Comparison of ENCODE assay signal across 8 mouse cellular contexts in the genomic region with DNA sequence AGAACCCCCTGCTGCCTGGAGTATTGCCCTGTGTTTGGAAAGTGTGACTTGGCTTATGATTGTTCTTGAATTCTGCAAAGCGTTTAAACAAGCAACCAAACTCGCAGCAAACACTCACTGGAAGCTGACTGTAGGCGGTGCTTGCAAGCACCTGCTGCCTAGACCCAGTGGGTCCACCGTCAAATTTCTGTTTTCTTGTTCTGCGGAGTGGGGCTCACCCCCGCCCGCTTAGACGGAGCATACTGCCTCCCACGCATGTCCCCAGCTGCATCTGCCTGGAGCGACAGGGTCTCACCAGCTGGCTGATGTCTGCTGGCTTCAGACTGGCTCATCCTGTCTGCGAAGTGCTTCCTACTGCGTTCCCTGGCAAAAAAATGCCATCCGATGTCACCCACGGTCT. TPM values are rescaled to one million over a fixed set of nuclear protein-coding genes. Genes with fewer than 3 reads are reported as not detected.
DNase-seq lines count a peak whose midpoint lies in the region; ATAC-seq and TF ChIP-seq lines count a peak whose summit lies in the region.

No protein-coding gene starts in this region.

- H3K9ac ChIP-seq in ES-Bruce4 (ENCODE audit: low read depth, poor library complexity, severe bottlenecking) = no peak overlapping the region
- H3K9ac ChIP-seq in heart, embryonic 13.5 days = peak overlapping the region; percentile 48
- H3K9ac ChIP-seq in kidney, embryonic 14.5 days (ENCODE audit: low read depth, low read length) = no peak overlapping the region
- no peak overlapping the region for H3K9ac ChIP-seq in midbrain, embryonic 13.5 days (replicated peaks)
- H3K9ac ChIP-seq in stomach, postnatal 0 days (ENCODE audit: low read length) = no peak overlapping the region

- WGBS in heart, embryonic 13.5 days = 13% methylated on average over 14 of the region's 14 CpGs
- 4% methylated on average over 14 of the region's 14 CpGs for WGBS in kidney, embryonic 14.5 days
- WGBS in limb, embryonic 10.5 days = 25% methylated on average over 14 of the region's 14 CpGs
- 24% methylated on average over 14 of the region's 14 CpGs for WGBS in midbrain, embryonic 13.5 days
- WGBS in stomach, postnatal 0 days = 12% methylated on average over 14 of the region's 14 CpGs

- H3K27ac ChIP-seq in ES-Bruce4 (ENCODE audit: insufficient read depth, low read length) = no peak overlapping the region
- no peak overlapping the region for H3K27ac ChIP-seq in heart, embryonic 13.5 days (replicated peaks)
- no peak overlapping the region for H3K27ac ChIP-seq in kidney, embryonic 14.5 days (ENCODE audit: low read depth, low read length)
- H3K27ac ChIP-seq in limb, embryonic 10.5 days = peak overlapping the region; percentile 36; the same call in 1 of the 2 replicates
- H3K27ac ChIP-seq in midbrain, embryonic 13.5 days = no peak overlapping the region
- H3K27ac ChIP-seq in stomach, postnatal 0 days (replicated peaks) = no peak overlapping the region

- H3K4me3 ChIP-seq in ES-Bruce4 (ENCODE audit: low read depth, low read length) = 0 out of 2 replicates have a peak overlapping the region, but pooled peaks have one; percentile 0
- peak overlapping the region; percentile 47 for H3K4me3 ChIP-seq in heart, embryonic 13.5 days
- H3K4me3 ChIP-seq in kidney, embryonic 14.5 days (ENCODE audit: low read length) = peak overlapping the region; percentile 27
- peak overlapping the region; percentile 52 for H3K4me3 ChIP-seq in limb, embryonic 10.5 days
- peak overlapping the region; percentile 34 for H3K4me3 ChIP-seq in midbrain, embryonic 13.5 days (replicated peaks)
- peak overlapping the region; percentile 25 for H3K4me3 ChIP-seq in stomach, postnatal 0 days (ENCODE audit: low read depth, low read length)

- ATAC-seq in heart, embryonic 13.5 days (ENCODE audit: extremely low read depth, insufficient number of reproducible peaks, low FRiP score, low TSS enrichment) = no peak
- peak; percentile 51 for ATAC-seq in kidney, embryonic 14.5 days (ENCODE audit: low FRiP score, low TSS enrichment)
- no peak for ATAC-seq in midbrain, embryonic 13.5 days
- no peak for ATAC-seq in stomach, postnatal 0 days (ENCODE audit: low FRiP score, low TSS enrichment)

- H3K9me3 ChIP-seq in ES-Bruce4 (replicated peaks; ENCODE audit: control insufficient read depth, insufficient read depth, low read length, poor library complexity, severe bottlenecking) = peaks cover 5% of the 10 kb centered on the region; the same call in 1 of the 2 replicates
- H3K9me3 ChIP-seq in heart, embryonic 13.5 days = no peaks in the 10 kb centered on the region
- no peaks in the 10 kb centered on the region for H3K9me3 ChIP-seq in kidney, embryonic 14.5 days (ENCODE audit: control insufficient read depth, low read length)
- no peaks in the 10 kb centered on the region for H3K9me3 ChIP-seq in limb, embryonic 10.5 days (replicated peaks)
- no peaks in the 10 kb centered on the region for H3K9me3 ChIP-seq in midbrain, embryonic 13.5 days
- H3K9me3 ChIP-seq in stomach, postnatal 0 days (ENCODE audit: control insufficient read depth, low read length) = no peaks in the 10 kb centered on the region

- H3K36me3 ChIP-seq in ES-Bruce4 (ENCODE audit: control insufficient read depth, insufficient read depth, low read length, poor library complexity, severe bottlenecking) = no peaks in the 10 kb centered on the region
- H3K36me3 ChIP-seq in heart, embryonic 13.5 days = no peaks in the 10 kb centered on the region
- H3K36me3 ChIP-seq in kidney, embryonic 14.5 days (ENCODE audit: control insufficient read depth, insufficient read depth, low read length) = no peaks in the 10 kb centered on the region
- no peaks in the 10 kb centered on the region for H3K36me3 ChIP-seq in limb, embryonic 10.5 days
- H3K36me3 ChIP-seq in midbrain, embryonic 13.5 days = no peaks in the 10 kb centered on the region
- H3K36me3 ChIP-seq in stomach, postnatal 0 days (ENCODE audit: control insufficient read depth, insufficient read depth, low read length) = no peaks in the 10 kb centered on the region

- TF ChIP-seq CTCF in ES-Bruce4 (IDR thresholded peaks at IDR 0.05; ENCODE audit: low read depth, low read length) = no peak
- no peak for TF ChIP-seq CTCF in brain, embryonic 14.5 days (IDR thresholded peaks at IDR 0.05; ENCODE audit: borderline replicate concordance, extremely low read depth, insufficient read depth, insufficient read length)
- no peak for TF ChIP-seq CTCF in stomach, postnatal 0 days (IDR thresholded peaks at IDR 0.05; ENCODE audit: low read depth)

- TF ChIP-seq POLR2A in ES-Bruce4 (IDR thresholded peaks at IDR 0.05; ENCODE audit: insufficient read depth, low read length) = no peak
- no peak for TF ChIP-seq POLR2A in brain, embryonic 14.5 days (IDR thresholded peaks at IDR 0.05; ENCODE audit: borderline replicate concordance, extremely low read depth, insufficient read depth, insufficient read length, poor library complexity, severe bottlenecking)

- TF ChIP-seq EP300 in ES-Bruce4 (IDR thresholded peaks at IDR 0.05; ENCODE audit: insufficient read depth, low read depth, low read length) = no peak
- TF ChIP-seq EP300 in stomach, postnatal 0 days (optimal IDR thresholded peaks at IDR 0.05) = no peak

- peaks cover 2% of the 10 kb centered on the region for H3K4me1 ChIP-seq in ES-Bruce4 (ENCODE audit: control insufficient read depth, insufficient read depth, low read length)
- H3K4me1 ChIP-seq in heart, embryonic 13.5 days = peaks cover 21% of the 10 kb centered on the region
- peaks cover 26% of the 10 kb centered on the region for H3K4me1 ChIP-seq in kidney, embryonic 14.5 days (ENCODE audit: control insufficient read depth, insufficient read depth, low read length)
- peaks cover 50% of the 10 kb centered on the region for H3K4me1 ChIP-seq in limb, embryonic 10.5 days
- peaks cover 19% of the 10 kb centered on the region for H3K4me1 ChIP-seq in midbrain, embryonic 13.5 days (replicated peaks)
- H3K4me1 ChIP-seq in stomach, postnatal 0 days (replicated peaks; ENCODE audit: control insufficient read depth, insufficient read depth) = 0 out of 2 replicates have a peak, but pooled peaks cover 3% of the 10 kb centered on the region

- peak overlapping the region; percentile 76 for H3K4me2 ChIP-seq in heart, embryonic 13.5 days
- H3K4me2 ChIP-seq in kidney, embryonic 14.5 days (replicated peaks; ENCODE audit: low read depth, low read length) = peak overlapping the region; percentile 68
- H3K4me2 ChIP-seq in midbrain, embryonic 13.5 days (replicated peaks) = peak overlapping the region; percentile 59
- H3K4me2 ChIP-seq in stomach, postnatal 0 days (replicated peaks; ENCODE audit: low read depth) = peak overlapping the region; percentile 48

- peak; percentile 77 for DNase-seq in brain, embryonic 14.5 days (ENCODE audit: low read depth)
- no peak for DNase-seq in limb, embryonic 10.5 days (ENCODE audit: low spot score)
- peak; percentile 21 for DNase-seq in stomach, postnatal 0 days (ENCODE audit: low spot score)
- no peak for DNase-seq in embryo, embryonic 9.5 days (ENCODE audit: extremely low spot score)

- no peaks in the 10 kb centered on the region for H3K27me3 ChIP-seq in ES-Bruce4 (ENCODE audit: control insufficient read depth, insufficient read depth, low read length, poor library complexity, severe bottlenecking)
- peaks cover 21% of the 10 kb centered on the region for H3K27me3 ChIP-seq in heart, embryonic 13.5 days (replicated peaks)
- no peaks in the 10 kb centered on the region for H3K27me3 ChIP-seq in kidney, embryonic 14.5 days (ENCODE audit: control insufficient read depth, insufficient read depth, low read length)
- peaks cover 12% of the 10 kb centered on the region for H3K27me3 ChIP-seq in limb, embryonic 10.5 days (ENCODE audit: low read depth, poor library complexity, severe bottlenecking)
- peaks cover 26% of the 10 kb centered on the region for H3K27me3 ChIP-seq in midbrain, embryonic 13.5 days
- no peaks in the 10 kb centered on the region; the same call in 1 of the 2 replicates for H3K27me3 ChIP-seq in stomach, postnatal 0 days (ENCODE audit: control insufficient read depth, insufficient read depth, low read length)

RNA-seq across cellular contexts. Expression of a gene that starts 0.5 kb away (rescaled TPM):
- 3.4 and 3.5 TPM in 2 replicates for polyA plus RNA-seq in ES-Bruce4 (2011; ENCODE audit: insufficient read depth, insufficient read length, low read depth, missing spikeins)
- polyA plus RNA-seq in brain, embryonic 14.5 days (2012; rRNA removed) = 0.14 and 0.41 TPM in 2 replicates
- not detected in 2 replicates for polyA plus RNA-seq in heart, embryonic 13.5 days (2015; fragmentation: Nextera tagmentation; extraction: Ambion mirVana)
- polyA plus RNA-seq in kidney, embryonic 14.5 days (2014; fragmentation: Nextera tagmentation; extraction: Ambion mirVana) = not detected in 2 replicates
- polyA plus RNA-seq in limb, embryonic 10.5 days (2016; fragmentation: Nextera tagmentation; extraction: Ambion mirVana) = not detected in 2 replicates
- not detected in 2 replicates for polyA plus RNA-seq in midbrain, embryonic 13.5 days (2015; fragmentation: Nextera tagmentation; extraction: Ambion mirVana)
- not detected in 2 replicates for polyA plus RNA-seq in stomach, postnatal 0 days (2015; fragmentation: Nextera tagmentation; extraction: Ambion mirVana)

RNA-seq across cellular contexts. Expression of a gene that starts 9.1 kb away (rescaled TPM):
- 7.5 and 7.8 TPM in 2 replicates for polyA plus RNA-seq in ES-Bruce4 (2011; ENCODE audit: insufficient read depth, insufficient read length, low read depth, missing spikeins)
- 0.05 and 0.10 TPM in 2 replicates for polyA plus RNA-seq in brain, embryonic 14.5 days (2012; rRNA removed)
- polyA plus RNA-seq in heart, embryonic 13.5 days (2015; fragmentation: Nextera tagmentation; extraction: Ambion mirVana) = 0.39 and 0.41 TPM in 2 replicates
- 1.0 and 1.2 TPM in 2 replicates for polyA plus RNA-seq in kidney, embryonic 14.5 days (2014; fragmentation: Nextera tagmentation; extraction: Ambion mirVana)
- polyA plus RNA-seq in limb, embryonic 10.5 days (2016; fragmentation: Nextera tagmentation; extraction: Ambion mirVana) = 0.36 and 1.2 TPM in 2 replicates
- 0.09 TPM in 1 of 2 replicates, not detected in the other for polyA plus RNA-seq in midbrain, embryonic 13.5 days (2015; fragmentation: Nextera tagmentation; extraction: Ambion mirVana)
- polyA plus RNA-seq in stomach, postnatal 0 days (2015; fragmentation: Nextera tagmentation; extraction: Ambion mirVana) = 0.22 and 0.24 TPM in 2 replicates

Comparison
In these comparisons a context has a peak if more than half of its experiments do, and no peak if none do; other contexts are left out.
1. H3K4me3 ChIP-seq: peak in every context shown above with its lines; median percentile 52 in limb, embryonic 10.5 days; 47 in heart, embryonic 13.5 days; 34 in midbrain, embryonic 13.5 days; 27 in kidney, embryonic 14.5 days; 25 in stomach, postnatal 0 days; 0 in ES-Bruce4.
2. DNase-seq: peak in brain, embryonic 14.5 days (single experiment) and stomach, postnatal 0 days (single experiment); none in limb, embryonic 10.5 days (single experiment) and embryo, embryonic 9.5 days (single experiment).
3. Peak in every context shown above with its lines, with median percentiles within 50 percentile points of each other: H3K4me2 ChIP-seq.